Mouse (Mus musculus): Measurements from ENCODE around the gene Fstl1.

GRCm38 (mm10) chr16:37788367-37789014 is 11.8 kb downstream of the Fstl1 start:
- TF ChIP-seq CTCF (IDR thresholded peaks at IDR 0.05; ENCODE audit: low read depth, low read length) (no peak), EP300 (IDR thresholded peaks at IDR 0.05; ENCODE audit: insufficient read depth, low read depth, low read length) (no peak)
